Mouse (Mus musculus) spleen, adult 18-20 months (tissue): ENCODE measurements around the gene Tfap2a.

Source experiments
- DNase-seq, 2 experiments: peaks; one replicate each; pipeline ENCODE4 v3.0.0; 2022; ENCODE audit warnings: mixed read lengths in 2 of 2

The Tfap2a gene

DNA sequence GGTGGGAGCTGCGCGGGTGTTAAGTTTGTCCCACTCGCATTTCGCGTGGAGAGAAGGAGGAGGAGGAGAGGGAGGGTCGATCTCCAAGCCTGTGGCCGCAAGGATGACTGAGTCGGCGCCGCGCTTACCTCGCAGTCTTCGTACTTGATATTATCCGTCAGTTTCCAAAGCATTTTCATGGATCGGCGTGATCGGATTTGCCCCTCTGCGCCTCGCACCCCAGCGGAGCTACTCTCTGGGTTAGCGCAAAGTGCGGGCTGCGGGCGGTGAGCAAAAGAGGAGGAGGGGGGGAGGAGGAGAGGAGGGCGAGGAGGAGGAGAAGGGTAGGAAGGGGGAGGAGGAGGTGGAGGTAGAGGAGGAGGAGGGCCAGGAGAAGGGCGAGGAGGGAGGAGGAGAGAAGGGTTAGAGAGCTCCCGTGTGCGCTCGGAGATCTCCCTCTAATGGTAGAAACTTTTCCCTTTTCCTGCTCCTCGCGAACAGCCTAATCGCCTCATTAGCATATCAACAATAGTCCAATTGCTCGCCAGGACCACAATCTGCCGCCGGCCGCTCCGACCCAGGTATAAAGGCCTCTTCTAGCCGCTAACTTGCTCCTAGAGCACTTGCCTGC lies 4.5 kb downstream of the Tfap2a start:
- DNase-seq = no peak

DNA sequence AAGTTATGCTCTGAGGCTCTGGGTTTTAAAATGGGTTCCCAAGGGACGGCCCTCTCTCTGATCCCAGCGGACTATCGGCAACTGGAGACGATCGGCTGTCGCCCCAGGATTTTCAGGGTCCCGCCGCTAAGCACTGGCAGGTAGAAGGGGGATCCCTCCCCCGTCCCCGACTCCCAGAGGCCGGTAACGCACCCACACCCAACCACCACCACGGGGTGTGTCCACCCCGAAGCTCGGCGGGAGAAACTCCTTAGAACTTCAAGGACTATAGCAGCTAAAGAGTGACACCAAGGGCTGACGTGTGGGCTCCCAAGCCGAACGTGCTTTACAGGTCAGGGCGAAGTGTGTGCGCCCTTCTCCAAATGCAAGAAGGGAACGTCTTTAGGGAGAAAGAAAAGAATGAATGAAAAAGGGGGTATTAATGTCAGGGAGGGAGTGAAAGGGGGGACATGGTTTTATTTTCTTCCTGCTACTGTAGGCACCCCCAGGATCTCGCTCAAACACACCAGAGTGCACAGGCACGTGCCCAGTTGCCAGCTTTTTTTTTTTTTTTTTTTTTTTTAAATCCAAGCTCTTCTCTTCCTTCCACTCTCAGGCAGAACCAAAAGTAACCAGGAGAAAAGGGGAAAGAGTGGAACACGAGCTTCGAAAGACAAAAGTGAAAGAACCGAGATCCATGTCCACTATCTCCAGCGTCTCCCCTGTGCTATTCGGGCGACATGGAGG lies 5.2 kb downstream of the Tfap2a start:
- DNase-seq = no peak

DNA sequence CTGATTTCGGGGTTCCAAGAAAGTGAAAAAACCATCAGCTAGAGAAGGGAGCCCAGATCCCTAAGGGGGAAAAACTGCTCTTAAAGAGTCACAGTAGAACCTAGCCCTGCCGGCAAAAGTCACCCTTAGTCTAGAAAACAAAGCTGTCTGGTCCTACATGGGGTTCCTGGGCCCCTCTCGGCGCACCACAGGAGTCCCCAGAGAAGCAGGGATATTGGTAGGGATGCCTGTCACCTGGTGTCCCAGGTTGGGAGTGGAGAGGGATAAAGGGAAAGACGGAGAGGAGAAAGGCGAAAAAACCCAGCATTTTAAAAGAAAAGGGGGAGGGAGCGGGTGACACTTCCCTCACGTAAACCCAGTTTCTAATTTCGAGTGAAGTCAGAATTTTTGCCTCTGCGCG lies 6.1 kb downstream of the Tfap2a start:
- DNase-seq = no peak

DNA sequence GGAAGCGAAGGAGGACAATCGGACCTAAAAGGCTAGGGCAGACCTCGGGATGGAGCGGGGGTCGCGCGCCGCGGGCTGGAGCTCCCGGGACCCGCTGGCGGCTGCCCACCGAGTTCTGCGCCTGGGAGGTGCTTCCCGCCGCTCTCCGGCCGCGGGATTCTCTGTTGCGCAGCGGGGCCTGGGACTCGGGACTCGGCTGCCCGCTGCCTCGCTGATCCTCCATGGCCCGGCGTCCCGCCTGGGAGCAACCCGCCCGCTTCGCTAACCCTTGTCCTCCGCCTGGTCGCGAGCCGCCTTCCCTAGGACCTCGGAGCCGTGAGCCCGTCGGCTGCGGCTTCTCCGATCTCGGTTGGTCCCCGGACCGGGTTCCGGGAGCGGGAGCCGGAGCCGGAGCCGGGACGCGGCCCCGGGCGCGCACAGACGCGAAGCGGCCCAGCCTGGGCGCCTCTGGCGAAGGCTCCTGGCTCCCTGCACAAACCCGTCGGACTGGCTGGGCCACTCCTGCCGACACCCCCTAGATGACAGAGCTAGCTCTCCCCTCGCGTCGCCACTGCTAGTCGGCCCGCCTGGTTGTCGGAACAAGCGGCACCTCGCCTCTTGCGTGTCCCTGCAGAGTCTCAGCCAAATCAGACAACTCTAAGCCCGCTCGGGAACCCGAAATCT lies 6.9 kb downstream of the Tfap2a start:
- peak in 1 of 2 experiments; percentile 16 for DNase-seq

DNA sequence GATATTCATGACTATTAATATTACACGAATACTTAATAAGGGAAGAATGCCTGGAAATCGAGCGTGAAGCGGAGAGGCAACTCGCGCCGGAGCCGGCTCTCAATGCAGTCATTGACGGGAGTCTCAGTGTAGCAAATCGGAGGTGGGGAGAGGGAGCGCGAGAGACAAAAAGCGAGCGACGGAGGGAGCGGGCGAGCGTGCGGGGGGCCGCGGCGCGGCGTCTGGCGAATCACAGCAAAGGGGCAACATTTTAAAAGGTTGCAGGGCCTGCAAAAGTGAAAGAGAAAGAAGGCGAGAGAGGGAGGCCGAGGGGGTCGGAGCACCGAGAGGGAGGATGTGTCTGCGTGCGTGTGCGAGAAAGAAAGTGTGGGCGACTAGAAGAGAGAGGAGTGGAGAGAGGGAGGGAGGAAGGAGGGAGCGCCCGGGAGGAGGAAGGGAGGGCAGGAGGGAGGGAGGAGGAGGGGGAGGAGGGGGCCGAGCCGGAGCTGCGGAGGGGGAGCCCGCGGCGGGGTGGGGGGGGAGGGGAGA lies 7.5 kb downstream of the Tfap2a start:
- DNase-seq = peak in 1 of 2 experiments; percentile 21

DNA sequence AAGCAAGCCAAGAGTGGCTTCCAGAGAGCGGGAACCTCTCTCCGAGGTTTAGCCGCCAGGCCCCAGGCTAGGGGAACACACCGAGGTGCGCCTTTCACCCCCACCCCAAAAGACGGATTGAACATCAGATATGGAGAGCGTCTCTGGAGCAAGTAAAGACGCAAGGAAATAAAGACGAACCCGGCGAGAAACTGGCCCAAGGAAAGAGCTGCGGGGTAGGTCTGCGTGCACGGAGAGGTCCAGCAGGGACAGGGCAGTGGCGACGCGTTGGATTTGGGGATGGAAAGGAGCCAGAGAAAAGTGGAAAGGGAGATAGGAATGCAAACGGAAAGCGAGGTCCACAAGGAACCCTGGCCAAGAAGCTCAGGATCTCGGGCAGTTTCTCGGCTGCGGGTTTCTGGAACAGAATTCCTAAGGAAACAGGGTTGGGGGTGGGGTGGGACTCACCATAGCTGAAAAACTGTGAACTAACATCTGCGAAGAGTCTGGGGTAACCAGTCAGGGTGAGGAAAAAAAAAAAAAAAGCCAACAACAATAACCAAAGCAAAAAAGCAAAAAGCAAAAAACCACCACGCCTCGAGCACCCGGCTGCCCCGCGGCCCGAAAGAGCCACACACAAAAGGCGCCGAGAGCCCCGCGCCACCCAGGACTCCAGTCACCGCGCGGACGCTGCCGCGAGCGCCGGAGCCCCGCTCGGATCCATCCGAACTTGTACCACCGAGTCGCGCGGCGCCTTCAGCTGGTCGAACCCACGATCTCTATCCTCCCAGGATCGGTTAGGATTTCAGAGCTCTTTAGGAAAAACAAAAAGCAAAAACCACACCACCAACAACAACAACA lies 8.4 kb downstream of the Tfap2a start:
- DNase-seq = no peak

DNA sequence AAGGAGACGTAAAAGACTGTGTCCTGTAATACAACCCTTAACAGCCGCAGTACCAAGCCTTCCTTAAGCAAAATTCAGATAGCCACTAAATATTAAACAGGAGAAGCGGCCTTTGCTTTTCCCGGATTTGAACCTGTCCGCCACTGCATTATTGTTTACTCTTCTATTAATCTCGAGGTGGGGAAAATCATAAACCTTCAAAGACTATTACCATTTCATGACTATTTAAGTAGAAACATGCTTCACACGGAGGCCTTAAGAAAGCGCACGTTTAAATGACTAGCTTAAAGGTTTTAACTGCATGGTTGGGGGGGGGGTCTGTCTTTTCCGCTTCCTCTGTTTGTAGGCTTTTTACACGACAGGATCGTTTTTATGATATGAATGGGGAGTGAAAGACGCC lies 9.1 kb downstream of the Tfap2a start:
- no peak for DNase-seq

DNA sequence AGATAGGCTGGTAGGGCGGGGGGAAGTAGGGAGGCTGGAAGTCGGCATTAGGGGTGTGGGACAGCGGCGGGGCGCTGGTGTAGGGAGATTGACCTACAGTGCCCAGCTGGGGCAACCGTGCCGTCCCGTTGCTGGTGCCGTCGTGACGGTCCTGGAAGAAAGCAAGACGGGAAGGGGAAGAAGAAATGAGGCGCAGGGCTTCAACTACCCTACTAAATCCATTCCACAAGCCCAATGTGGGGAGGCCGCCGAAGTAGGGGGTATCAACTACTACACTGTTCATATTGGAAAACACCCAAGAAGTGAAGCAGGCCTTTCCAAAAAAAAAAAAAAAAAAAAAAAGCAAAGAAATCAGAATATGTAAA lies 9.6 kb downstream of the Tfap2a start:
- DNase-seq = no peak

DNA sequence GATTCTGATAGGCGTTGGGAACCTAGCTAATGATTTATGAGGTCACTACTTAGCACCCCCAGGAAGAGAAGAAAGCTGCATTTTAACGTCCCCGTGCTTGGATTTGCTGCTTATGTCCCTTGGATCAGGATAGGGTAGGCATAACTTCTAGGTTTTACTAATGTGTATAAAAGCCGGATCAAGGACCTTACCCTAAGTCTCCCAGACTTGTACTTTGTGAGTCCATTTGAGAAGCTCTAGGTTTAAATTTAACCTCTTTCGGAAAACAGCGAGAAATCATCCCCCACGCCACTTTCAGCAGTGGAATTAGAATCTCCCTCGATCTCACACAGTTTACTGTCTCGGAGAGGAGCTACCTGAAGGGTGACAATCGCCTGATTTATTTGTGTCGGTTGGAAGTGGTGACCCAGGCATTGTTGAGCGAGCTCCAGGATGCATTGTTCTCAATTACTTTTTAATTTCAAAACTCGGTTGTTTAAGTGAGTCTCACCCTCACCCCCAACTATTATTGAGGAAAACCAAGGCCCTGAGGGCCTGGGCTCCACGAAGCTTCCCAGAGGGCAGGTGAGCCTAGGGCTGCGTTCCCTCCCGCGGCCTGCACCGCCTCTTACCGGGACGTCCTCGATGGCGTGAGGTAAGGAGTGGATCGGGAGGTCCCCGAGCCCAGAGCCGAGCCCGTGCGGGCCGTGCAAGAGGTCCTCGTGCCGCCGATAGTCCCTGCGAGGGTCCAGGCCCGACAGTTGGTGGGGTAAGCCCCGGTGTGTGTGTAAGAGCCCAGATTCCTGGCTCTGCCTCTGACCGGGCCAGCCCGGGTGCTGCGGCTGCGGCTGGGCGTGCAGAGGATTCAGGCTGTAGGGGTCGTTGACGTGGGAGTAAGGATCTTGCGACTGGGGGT lies 10.2 kb downstream of the Tfap2a start:
- no peak for DNase-seq

DNA sequence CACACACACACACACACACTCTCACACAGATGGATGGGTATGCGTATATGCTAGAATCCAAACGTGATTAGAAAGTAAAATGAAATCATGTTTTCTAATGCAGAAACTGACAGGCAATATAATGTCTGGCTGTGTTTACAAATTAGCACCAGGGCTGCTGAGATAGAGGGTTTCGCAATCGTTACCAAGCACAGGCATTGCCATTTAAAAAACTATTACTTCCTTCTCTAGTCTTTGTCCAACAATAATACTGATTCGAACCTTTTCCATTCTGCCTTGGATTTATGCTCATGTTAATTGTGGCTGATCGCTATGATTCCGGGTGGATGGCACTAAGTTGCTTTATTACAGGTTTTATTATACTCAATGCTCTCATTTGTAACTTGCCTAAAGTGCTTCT lies 12.3 kb downstream of the Tfap2a start:
- no peak for DNase-seq

DNA sequence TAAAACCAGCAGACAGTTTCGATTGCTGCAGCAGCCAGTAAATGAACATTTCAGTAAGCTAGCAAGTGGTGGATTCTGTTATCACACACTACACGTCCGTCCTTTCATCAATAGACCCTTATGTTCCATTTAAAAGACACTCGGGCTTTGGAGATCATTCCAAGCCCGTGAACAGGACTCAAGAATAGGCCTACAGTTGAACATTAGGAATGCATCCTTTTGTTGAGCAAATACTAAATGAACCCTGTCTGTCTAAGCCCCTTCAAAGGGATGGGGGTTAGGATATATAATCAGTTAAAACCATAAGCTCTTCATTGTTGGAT lies 14.6 kb downstream of the Tfap2a start:
- DNase-seq = no peak

DNA sequence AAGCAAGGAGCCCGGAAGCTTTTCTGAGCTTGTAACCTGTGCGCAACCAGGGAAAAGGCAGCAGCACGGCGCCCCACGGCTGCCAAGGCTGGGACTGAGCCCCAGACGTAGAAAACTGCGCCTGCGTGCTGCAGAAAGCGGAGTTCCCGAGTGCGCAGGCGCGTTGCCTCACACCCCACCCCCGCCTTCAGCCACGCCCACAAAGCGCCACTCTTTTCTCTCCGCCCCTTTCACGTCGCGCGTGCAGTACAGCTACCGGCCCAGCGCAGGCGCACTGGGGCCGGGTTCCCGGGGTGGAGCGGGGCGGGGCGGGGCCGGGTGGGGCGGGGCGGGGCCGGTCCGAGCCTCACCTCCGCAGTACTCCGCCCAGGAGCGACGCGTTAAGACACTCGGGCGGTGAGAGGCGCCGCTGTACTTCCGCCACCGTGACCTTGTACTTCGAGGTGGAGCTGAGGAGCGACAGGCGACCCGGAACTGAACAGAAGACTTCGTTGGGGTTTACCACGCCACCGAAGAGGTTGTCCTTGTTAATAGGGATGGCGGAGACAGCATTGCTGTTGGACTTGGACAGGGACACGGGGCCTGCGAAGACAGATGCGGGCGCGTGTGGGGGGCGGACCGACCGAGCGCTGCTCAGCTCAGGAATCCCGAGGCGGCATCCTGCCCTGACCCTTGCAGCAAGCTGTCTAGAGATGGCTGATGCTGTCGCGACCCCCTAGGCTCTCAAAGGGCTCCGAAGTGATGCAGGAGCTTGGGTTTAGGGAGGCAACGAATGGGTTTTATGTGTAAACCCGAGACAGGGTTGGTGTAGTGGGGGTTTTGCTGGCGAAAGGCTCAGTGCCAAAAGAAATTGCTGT lies 15.2 kb downstream of the Tfap2a start:
- peak; percentile 73 to 76 for DNase-seq

DNA sequence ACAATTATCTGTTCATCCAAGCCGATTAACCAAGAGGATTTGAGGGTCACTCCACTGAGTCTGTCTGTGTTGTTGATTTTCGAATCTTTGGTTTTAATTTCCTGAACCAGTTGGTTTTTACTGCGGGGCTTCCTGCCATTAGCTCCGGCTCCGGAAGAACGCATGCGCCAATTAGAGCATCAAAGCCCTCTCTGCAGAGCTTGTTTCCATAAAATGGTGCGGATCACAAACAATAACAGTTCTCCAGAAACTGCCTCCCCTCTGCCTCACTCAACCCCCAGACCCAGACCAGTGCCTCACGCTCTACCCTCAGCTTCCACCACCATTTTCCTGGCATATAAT lies 18.5 kb downstream of the Tfap2a start:
- no peak for DNase-seq

DNA sequence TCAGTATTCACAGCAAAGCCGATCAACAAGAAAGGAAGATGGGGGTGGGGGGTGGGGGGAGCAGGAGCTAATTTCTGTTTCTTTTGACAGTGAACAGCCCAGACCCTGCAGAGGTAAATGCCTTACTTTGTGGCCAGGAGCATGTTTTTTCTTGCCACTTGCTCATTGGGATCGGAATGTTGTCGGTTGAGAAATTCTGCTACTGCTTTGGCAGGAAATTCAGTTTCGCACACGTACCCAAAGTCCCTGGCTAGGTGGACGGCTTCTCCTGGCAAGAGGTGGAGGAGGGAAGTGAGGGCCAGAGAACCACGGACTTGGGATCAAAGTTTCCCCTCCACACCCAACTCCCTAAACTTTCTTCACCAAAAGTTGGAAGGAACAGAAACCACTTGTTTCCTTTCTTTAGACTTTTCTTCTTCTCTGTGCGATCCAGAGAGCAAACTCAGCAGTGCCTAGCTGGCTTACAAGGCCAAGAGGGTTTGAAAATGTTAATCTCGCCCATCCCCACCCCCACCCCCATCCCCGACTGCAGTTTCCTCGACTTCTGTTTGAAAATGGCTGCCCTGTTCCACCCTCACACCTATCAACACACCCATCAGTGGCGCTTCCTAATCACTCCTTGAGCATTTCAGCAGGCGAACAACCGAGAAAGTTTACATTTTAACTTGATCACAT lies 19.0 kb downstream of the Tfap2a start:
- DNase-seq = no peak

DNA sequence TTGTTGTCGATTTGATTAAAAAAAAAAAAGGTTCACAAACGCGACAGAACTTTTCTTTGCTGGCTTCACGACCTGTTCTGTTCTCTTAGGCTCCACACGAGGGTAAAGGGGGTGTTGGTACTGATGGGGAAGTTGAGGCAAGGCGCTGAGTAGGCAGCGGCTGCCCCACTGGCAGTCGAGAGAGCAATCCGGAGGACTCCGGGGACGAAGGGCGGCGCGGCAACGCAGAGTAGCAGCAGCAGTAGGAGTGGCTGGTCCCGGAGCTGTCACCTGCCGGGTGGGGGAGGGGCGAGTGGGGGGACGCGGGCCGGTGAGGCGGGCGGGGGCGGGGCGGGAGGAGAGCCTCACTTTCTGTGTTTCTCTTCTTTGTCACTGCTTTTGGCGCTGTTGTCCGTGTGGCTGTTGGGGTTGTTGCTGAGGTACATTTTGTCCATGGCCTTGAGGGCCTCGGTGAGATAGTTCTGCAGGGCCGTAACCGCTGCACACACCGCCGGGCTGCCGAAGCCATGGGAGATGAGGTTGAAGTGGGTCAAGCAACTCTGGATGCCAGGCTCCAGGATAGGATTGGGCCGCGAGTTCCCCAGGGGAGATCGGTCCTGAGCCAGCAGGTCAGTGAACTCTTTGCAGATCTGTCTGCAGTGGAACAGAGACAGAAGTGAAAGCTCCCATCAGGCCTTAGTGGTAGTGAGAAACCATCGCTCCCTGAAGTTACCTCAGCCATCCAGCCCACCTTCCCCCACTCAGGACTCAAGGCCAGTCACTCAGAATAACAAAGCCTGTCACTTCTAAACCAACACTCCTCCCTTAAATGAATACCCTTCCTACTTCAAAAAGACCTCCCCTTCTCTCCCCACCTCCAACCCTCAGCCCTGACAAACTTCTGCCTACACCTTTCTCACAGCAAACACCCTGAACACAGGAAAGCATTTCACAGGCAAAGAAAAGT lies 21.1 kb downstream of the Tfap2a start:
- no peak for DNase-seq

DNA sequence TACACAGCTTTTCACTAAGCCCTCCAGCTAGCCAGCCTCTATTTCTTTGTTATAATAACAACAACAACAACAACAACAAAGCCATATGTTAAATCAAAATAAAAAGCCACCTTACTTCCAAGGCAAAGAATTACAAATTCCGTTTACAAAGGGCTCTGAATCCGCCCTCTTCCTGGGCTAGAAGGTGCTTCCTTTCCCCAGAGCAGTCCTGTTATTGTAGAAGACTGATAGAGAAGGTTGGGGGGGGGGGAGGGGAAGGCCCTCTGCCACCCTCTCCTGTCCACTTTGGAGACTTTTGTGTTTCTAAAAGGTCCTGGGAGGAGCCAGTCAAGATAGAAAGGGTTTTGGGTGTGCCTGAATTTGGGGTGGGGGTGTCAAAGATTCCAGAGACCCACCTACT lies 23.6 kb downstream of the Tfap2a start:
- no peak for DNase-seq

DNA sequence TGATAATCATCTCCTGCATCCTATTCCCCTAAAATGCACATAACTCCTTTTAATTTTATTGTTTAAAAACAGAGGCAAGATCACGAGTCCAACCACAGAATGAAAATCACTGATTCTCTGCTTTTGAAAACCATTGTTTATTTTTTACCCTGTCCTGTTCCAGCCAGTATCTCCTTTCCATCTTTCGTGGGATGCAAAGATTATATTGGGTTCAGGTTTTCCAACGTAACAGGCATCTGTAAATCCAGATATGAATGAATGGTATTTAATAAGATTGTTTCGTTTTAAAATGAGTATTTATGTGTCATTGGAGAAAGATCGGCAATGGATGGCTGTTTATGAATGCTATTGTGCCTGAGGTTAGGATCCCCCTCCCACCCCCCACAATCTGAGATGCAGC lies 24.5 kb downstream of the Tfap2a start:
- DNase-seq = no peak

DNA sequence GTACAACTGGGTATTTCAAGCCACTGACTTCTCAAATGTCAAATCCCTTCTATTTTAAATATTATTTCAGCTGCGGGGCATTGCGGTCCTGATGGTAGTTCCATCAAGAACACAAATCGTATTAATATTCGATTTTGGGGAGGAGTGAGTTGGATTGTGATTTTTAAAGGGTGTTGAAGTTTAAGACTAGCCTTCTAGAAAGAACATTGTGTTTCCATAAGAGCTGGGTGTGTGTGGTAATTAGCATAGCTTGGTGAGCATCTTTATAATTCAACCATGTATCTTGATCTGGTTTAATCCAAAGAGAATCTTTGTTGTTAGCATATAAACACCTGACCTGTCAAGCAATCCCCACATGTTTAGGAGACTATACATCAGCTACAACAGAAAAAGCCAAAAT lies 24.9 kb downstream of the Tfap2a start:
- DNase-seq = no peak

DNA sequence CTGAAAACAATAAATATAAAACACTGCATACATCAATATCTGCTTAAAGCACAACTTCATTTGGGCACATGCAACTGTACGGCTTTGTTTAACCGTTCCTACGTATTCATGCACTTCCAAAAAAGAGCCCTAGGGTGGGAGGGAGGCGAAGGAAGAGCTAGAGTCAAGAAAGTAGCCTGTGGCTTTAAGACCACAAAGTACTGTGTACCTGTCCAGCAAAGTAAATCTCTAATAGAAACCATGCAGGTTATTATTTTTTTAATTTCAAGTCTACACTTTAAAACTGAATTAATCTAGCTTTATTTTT lies 25.7 kb downstream of the Tfap2a start:
- no peak for DNase-seq
